Mouse (Mus musculus): ENCODE measurements around the gene Slit3. TPM values are rescaled to one million over a fixed set of nuclear protein-coding genes. Genes with fewer than 3 reads are reported as not detected.

The Slit3 gene
- polyA plus RNA-seq, 1 experiment from 2014 or later = 14.2 TPM

- Histone ChIP-seq H3K4me1 (ENCODE audit: insufficient read depth, low read depth, low read length) (no peaks in the 10 kb centered on the region), H3K27ac (ENCODE audit: low read length) (no peak overlapping the region), H3K9ac (replicated peaks; ENCODE audit: low read depth) (no peak overlapping the region), H3K36me3 (ENCODE audit: insufficient read depth, low read length) (no peaks in the 10 kb centered on the region), H3K4me3 (ENCODE audit: low read depth, low read length) (no peak overlapping the region), H3K9me3 (ENCODE audit: low read length) (no peaks in the 10 kb centered on the region), H3K4me2 (replicated peaks; ENCODE audit: low read depth, low read length) (no peak overlapping the region), H3K27me3 (replicated peaks; ENCODE audit: insufficient read depth, low read length) (no peaks in the 10 kb centered on the region)
- 63% methylated on average over 3 of the region's 3 CpGs for WGBS
- DNase-seq (ENCODE audit: low spot score) (no peak), ATAC-seq (no peak)
- TF ChIP-seq CTCF (IDR thresholded peaks at IDR 0.05) = no peak
- TF ChIP-seq EP300 (IDR thresholded peaks at IDR 0.05) = no peak
These were observed 125.6 kb downstream of the Slit3 start for GRCm38 (mm10) chr11:35246623-35247022.

GRCm38 (mm10) chr11:35248088-35248487 is 127.1 kb downstream of the Slit3 start:
- DNase-seq (ENCODE audit: low spot score) (no peak), ATAC-seq (no peak)
- TF ChIP-seq EP300 (IDR thresholded peaks at IDR 0.05) (no peak), CTCF (IDR thresholded peaks at IDR 0.05) (no peak)
- Histone ChIP-seq H3K4me2 (replicated peaks; ENCODE audit: low read depth, low read length) (no peak overlapping the region), H3K9me3 (ENCODE audit: low read length) (no peaks in the 10 kb centered on the region), H3K36me3 (ENCODE audit: insufficient read depth, low read length) (no peaks in the 10 kb centered on the region), H3K9ac (replicated peaks; ENCODE audit: low read depth) (no peak overlapping the region), H3K27me3 (replicated peaks; ENCODE audit: insufficient read depth, low read length) (no peaks in the 10 kb centered on the region), H3K27ac (ENCODE audit: low read length) (no peak overlapping the region), H3K4me3 (ENCODE audit: low read depth, low read length) (no peak overlapping the region), H3K4me1 (ENCODE audit: insufficient read depth, low read depth, low read length) (no peaks in the 10 kb centered on the region)
- 65% methylated on average over 5 of the region's 5 CpGs for WGBS

GRCm38 (mm10) chr11:35250871-35251418 is 129.9 kb downstream of the Slit3 start:
- no peak overlapping the region for H3K4me3 ChIP-seq (ENCODE audit: low read depth, low read length)
- H3K4me1 ChIP-seq (ENCODE audit: insufficient read depth, low read depth, low read length) = no peaks in the 10 kb centered on the region
- H3K9me3 ChIP-seq (ENCODE audit: low read length) = no peaks in the 10 kb centered on the region
- WGBS = 28% methylated on average over 4 of the region's 4 CpGs
- H3K36me3 ChIP-seq (ENCODE audit: insufficient read depth, low read length) = no peaks in the 10 kb centered on the region
- no peak overlapping the region for H3K27ac ChIP-seq (ENCODE audit: low read length)
- no peak for ATAC-seq
- DNase-seq (ENCODE audit: low spot score) = no peak
- H3K27me3 ChIP-seq (replicated peaks; ENCODE audit: insufficient read depth, low read length) = no peaks in the 10 kb centered on the region
- TF ChIP-seq EP300 (IDR thresholded peaks at IDR 0.05) (no peak), CTCF (IDR thresholded peaks at IDR 0.05) (no peak)
- H3K9ac ChIP-seq (replicated peaks; ENCODE audit: low read depth) = no peak overlapping the region
- no peak overlapping the region for H3K4me2 ChIP-seq (replicated peaks; ENCODE audit: low read depth, low read length)

DNA sequence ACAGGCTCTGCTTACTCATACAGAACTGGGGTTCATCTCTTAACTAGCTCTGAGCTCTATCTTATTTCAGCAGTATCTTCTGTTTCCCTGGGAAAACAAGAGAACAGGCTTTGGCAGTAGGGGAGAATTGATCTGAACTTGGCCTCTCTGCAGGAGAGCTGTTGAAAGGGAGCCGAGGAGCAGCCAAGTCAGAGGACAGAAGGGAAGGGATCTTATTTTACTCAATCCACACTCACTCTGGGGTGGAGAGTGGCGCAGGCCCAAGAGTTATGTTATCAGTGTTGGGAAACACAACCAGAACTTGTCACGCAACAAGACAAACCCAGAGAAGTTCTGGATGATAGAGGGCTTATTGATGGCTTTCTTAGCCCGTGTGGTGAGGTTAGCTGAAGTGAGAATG is 130.9 kb downstream of the Slit3 start:
- Histone ChIP-seq H3K27me3 (replicated peaks; ENCODE audit: insufficient read depth, low read length) (no peaks in the 10 kb centered on the region), H3K27ac (ENCODE audit: low read length) (no peak overlapping the region), H3K9ac (replicated peaks; ENCODE audit: low read depth) (no peak overlapping the region), H3K4me3 (ENCODE audit: low read depth, low read length) (no peak overlapping the region), H3K36me3 (ENCODE audit: insufficient read depth, low read length) (no peaks in the 10 kb centered on the region), H3K9me3 (ENCODE audit: low read length) (no peaks in the 10 kb centered on the region), H3K4me1 (ENCODE audit: insufficient read depth, low read depth, low read length) (no peaks in the 10 kb centered on the region), H3K4me2 (replicated peaks; ENCODE audit: low read depth, low read length) (no peak overlapping the region)
- peak; percentile 57 for ATAC-seq
- DNase-seq (ENCODE audit: low spot score) = peak; percentile 71
- WGBS = 58% methylated on average over 4 of the region's 4 CpGs
- no peak for TF ChIP-seq EP300 (IDR thresholded peaks at IDR 0.05)
- TF ChIP-seq CTCF (IDR thresholded peaks at IDR 0.05) = no peak

- no peak for ATAC-seq
- H3K27ac ChIP-seq (ENCODE audit: low read length) = no peak overlapping the region
- DNase-seq (ENCODE audit: low spot score) = no peak
These were observed 136.3 kb downstream of the Slit3 start for GRCm38 (mm10) chr11:35257351-35257750.

DNA sequence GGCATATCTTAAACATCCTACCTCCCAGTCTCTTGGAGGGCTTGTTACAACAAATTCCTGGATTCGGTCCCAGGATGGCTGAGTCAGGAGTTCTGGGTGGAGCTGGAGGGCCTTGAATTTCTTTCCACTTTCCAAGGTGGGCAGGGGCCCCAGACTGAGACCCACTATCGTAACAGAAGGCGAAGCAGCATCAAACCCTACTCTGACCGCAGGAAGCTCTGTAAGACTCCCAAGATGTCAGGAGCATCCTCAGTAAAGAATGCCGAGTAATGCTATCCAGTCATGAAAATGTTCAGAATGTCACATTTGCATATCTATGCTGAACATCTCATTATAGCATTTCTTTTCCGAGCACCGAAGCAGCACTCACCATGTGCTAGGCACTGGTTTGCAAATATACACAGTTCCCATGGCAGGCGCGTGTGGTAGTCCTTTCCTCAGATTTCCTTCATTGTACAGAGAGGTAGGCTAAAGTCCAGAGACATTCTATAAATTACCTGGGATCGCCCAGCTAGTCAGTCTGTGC is 140.6 kb downstream of the Slit3 start:
- H3K4me3 ChIP-seq (ENCODE audit: low read depth, low read length) = no peak overlapping the region
- DNase-seq (ENCODE audit: low spot score) = no peak
- H3K36me3 ChIP-seq (ENCODE audit: insufficient read depth, low read length) = no peaks in the 10 kb centered on the region
- H3K9ac ChIP-seq (replicated peaks; ENCODE audit: low read depth) = no peak overlapping the region
- no peak overlapping the region for H3K27ac ChIP-seq (ENCODE audit: low read length)
- H3K4me1 ChIP-seq (ENCODE audit: insufficient read depth, low read depth, low read length) = no peaks in the 10 kb centered on the region
- 78% methylated on average over 10 of the region's 10 CpGs for WGBS
- no peaks in the 10 kb centered on the region for H3K27me3 ChIP-seq (replicated peaks; ENCODE audit: insufficient read depth, low read length)
- ATAC-seq = no peak
- no peaks in the 10 kb centered on the region for H3K9me3 ChIP-seq (ENCODE audit: low read length)
- H3K4me2 ChIP-seq (replicated peaks; ENCODE audit: low read depth, low read length) = no peak overlapping the region
- TF ChIP-seq CTCF (IDR thresholded peaks at IDR 0.05) (no peak), EP300 (IDR thresholded peaks at IDR 0.05) (no peak)

More at GRCm38 (mm10) chr11:35257351-35257750, 136.3 kb downstream of the Slit3 start:
- H3K4me3 ChIP-seq (ENCODE audit: low read depth, low read length) = no peak overlapping the region
- H3K36me3 ChIP-seq (ENCODE audit: insufficient read depth, low read length) = no peaks in the 10 kb centered on the region
- no peaks in the 10 kb centered on the region for H3K9me3 ChIP-seq (ENCODE audit: low read length)
- WGBS = 49% methylated on average over 6 of the region's 6 CpGs
- H3K4me1 ChIP-seq (ENCODE audit: insufficient read depth, low read depth, low read length) = no peaks in the 10 kb centered on the region
- TF ChIP-seq EP300 (IDR thresholded peaks at IDR 0.05) = no peak
- no peak for TF ChIP-seq CTCF (IDR thresholded peaks at IDR 0.05)
- no peaks in the 10 kb centered on the region for H3K27me3 ChIP-seq (replicated peaks; ENCODE audit: insufficient read depth, low read length)
- H3K9ac ChIP-seq (replicated peaks; ENCODE audit: low read depth) = no peak overlapping the region
- no peak overlapping the region for H3K4me2 ChIP-seq (replicated peaks; ENCODE audit: low read depth, low read length)

All from lung, postnatal 0 days (tissue).